Mouse (Mus musculus) kidney, postnatal 36 days (tissue): ENCODE data around the gene Gm21704.
"Not testable (repeated sequence)": the region's sequence is repeated elsewhere in the genome, so short reads cannot be mapped to it uniquely, and the experiment has no call there.

Experiments
- DNase-seq, 2 experiments: peaks; one replicate each; pipeline ENCODE4 v3.0.0; 2021 to 2022; ENCODE audit warnings: mixed read lengths in 2 of 2

The Gm21704 gene

GRCm38 (mm10) chrY:3410067-3410466, at the start of gene Gm21704, which contains the start of gene Gm21708:
Gene Gm21704 (minus strand): TSS chrY:3410167.
Gene Gm21708 (minus strand): TSS chrY:3410167.
- not testable (repeated sequence) for DNase-seq

GRCm38 (mm10) chrY:3345229-3345628, 64.7 kb downstream of the Gm21704 start, which contains the start of gene Gm21693:
Gene Gm21693 (minus strand): TSS chrY:3345329.
- not testable (repeated sequence) for DNase-seq

GRCm38 (mm10) chrY:3340661-3341060, 69.3 kb downstream of the Gm21704 start:
- not testable (repeated sequence) for DNase-seq
